Mouse (Mus musculus) retina, postnatal 7 days (tissue): ENCODE data around the gene Cldn10.
"Not testable (repeated sequence)": the region's sequence is repeated elsewhere in the genome, so short reads cannot be mapped to it uniquely, and the experiment has no call there.

ENCODE experiments used
- DNase-seq: peaks from one replicate; pipeline ENCODE4 v3.0.0-alpha.2; 2012; ENCODE audit warnings: low read depth, low spot score

Gene Cldn10

DNA sequence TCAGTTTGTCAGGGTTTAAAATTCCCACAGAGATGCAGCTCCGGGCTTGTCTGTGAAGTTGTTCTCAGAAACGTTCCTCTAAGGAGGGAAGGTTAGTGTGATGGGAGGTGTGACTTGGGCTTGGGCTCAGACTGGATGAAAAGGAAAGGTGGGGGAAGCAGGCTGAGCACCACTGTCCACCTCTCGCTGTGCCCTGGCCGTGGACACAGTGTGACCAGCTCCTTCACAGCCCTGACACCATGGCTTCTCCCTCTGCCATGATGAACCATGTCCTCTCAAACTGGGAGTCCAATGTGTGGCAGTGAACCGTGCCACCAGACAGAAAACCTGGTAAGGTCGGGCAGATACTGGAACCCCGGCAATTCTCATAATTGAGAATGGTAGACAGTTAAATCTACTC is 6.1 kb upstream of the Cldn10 start:
- DNase-seq, result no peak

DNA sequence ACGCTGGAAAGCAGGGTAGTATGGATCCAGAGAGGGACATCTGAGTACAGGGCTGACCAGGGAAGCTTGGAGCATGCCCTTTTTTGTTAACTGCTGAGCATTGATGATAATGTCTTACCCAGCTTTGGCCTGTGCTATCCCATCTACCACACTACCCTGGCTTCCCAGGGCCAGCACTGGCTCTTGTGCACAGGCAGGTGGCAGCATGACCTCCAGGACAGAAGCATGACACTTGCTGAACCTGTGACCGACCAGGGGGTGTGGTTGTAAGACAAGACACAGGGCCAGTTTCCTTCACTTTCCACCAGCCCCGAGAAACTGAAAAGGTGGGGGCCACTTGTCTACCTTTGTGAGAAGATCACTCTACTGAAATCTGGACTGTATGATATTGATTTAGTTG is 5.5 kb upstream of the Cldn10 start:
- DNase-seq, result no peak

DNA sequence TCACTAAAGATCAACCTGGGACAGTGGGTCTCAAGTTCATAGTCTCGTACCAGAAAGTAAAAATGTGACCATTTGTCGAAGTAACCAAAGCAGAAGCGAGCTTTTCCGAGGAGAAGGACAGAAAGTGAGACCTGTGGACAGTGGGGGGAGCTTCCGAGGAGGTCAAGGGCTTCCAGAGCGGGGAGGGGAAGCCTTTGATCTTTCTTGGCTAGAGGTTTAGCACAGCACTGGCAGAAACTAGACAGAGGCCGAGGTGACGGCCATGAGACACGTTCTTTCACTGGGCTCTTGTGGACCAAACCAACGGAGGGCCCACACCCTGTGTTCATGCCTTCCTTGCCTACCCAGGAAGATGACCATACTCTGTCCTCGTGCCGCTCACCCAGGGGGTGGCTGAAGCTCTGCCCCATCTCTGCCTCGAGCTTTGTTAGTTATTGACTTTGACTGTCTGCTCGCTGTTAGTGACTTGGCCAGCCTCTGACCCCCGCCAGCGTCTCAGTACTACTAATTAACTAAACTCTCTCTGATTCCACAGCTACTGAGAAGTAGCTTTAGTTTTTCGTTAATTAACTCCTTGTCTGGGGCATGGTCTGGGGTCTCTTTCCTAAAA is 4.3 kb upstream of the Cldn10 start:
- DNase-seq, result no peak

DNA sequence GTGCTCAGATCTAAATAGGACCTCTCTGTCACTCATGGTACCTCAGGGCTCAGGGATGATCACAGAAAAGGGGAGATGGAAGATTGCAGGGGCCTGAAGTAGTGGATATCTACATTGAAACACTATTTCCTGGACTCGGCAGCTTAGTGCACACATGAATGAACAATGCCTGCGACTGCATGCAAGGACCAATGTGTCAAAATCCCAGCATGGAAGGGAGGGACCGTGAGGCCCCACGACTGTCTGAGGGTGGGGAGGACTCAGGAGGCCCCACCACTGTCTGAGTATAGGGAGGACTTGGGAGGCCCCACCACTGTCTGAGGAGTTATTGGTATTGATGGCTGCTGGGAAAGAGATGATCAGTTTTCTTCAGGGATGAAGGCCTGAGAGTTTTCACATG is 2.5 kb downstream of the Cldn10 start:
- DNase-seq, result no peak

DNA sequence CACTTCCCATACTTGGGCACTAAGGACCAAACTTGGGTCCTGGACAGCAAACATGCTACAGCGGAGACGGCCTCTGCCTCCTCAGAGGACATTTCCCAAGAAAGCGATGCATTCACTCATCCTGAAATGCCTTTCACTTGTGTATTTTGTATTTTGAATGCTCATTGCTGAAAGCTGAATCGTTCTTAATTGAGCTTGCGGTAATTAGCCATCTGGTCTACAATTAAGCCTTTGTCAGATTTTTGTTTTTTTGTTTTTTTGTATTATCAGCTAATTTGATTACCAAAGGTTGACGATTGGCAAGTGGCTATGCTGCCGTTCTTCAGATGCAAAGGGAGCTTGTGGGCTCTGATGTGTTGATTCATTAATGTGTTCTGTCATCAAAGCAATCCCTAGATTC is 5.2 kb downstream of the Cldn10 start:
- DNase-seq, result no peak

DNA sequence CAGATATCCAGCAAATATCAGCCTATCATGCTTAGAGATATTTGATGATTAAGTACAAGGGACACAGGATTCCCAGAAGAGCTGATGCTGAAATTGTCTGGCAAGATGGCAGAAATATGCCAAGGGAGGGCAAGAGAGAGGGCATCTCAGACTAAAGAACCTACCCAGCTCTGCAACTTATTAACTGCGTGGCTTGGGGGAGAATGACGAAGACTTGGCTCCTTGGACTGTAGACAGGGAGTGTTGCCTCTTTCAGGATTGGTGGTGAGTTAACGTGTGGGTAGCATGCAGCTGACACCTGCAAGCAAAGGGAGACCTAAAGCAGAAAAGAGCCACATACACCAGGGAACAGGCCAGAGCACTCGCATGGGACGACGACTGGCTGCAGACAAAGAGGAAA is 5.7 kb downstream of the Cldn10 start:
- DNase-seq, result no peak

DNA sequence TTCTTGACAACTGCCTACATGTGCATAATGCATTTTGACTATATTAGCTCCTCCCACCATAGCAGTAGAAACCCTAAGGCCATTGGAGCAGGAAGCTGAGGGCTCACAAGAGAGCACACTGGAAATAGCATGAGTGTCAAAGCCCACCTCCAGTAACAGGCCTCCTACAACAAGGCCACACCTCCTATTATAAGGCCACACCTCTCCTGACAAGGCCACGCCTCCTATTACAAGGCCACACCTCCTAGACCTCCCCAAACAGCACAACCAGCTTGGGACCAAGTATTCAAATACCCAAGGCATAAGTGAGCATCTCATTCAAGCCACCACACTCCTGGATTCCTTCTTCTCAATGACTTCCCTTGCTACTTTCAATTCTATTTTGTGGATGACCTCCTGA is 6.5 kb downstream of the Cldn10 start:
- no peak for DNase-seq

DNA sequence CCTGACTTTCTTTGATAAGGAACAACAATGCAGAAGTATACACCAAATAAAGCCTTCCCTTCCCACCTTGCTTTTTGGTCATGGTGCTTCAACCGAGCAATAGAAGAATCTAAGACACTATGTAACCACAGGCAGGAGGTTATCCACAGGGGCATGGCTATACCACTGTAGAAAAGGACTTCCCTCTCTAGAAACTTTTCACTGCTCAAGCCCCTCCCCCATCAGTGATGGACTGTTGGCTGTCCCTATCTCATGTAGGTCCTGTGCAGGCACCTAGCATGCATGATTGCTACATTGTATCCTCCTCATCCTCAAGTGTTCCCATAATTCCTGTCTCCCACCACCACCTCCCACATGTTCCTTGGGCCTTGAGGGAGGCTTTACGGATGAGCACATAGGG is 7.2 kb downstream of the Cldn10 start:
- no peak for DNase-seq

DNA sequence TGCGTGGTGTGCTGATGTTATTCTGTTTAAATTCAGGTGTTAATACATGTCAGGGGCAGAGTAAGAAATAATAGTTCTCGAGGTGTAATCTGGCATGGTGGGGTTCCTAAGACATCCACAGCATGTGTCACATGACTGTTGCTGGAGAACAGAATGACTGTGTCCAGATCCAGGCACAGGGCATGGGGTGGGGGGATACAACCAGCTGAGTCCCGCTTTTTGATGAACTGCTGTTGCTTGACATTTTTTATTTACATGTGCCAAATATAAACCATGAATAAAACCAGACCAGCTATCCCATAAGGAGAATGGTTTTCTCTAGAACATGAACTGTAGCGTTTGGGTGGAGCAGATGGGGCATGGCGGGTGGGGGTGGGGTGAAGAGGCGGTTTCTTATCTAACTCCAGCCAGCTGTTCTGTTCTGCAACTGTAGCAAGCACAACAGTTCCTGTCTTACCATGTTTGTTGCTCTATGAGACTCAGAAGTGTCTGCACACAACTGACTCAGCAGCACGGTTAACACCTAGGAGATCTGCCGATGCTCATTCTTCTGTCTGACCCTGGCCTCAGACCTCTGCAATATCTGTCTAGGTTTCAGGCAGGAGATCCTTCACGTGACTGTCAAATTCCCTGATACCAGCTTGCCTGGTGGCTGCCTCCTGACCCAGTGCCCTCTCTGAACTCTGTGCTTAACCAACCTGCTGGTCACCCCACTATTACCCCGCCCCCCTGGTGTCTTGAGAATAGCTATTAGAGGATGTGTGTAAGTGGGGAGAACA is 8.4 kb downstream of the Cldn10 start:
- no peak for DNase-seq

DNA sequence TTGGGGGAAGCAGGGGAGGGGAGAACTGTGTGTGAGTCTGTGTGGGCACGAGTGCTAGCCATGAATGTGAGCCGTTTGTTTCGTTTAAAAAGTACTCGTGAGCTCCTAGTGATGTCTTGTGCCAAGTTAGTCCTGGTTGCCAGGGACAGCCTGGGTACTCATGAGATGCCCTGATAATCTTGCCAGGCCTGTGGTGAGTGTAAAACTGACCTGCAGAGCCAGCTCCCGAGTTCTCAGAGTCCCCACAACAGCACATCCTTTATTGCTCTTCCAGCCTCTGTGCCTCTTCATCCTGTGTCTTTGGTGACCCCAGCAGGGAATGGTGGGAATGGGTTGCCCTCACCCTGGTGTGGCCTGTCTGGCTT is 9.0 kb downstream of the Cldn10 start:
- DNase-seq, result no peak

DNA sequence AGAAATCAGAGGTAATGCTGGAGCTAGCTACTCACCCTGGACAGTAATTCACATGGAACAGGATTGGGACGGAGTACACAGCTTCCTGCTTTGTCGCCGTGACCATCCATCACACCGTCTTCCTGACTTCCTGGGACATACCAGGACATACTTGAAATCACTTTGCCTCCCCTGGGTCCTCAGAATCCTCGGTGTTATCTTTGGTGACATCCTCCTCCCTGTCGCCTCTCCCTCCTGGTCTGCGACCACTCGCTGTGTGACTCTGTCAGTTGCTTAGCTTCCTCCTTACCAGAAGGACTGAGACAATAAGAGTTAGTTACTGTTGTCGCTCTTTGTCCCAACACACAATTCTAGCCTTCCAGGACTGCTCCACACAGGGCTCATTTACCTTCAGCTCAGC is 9.6 kb downstream of the Cldn10 start:
- DNase-seq, result no peak

DNA sequence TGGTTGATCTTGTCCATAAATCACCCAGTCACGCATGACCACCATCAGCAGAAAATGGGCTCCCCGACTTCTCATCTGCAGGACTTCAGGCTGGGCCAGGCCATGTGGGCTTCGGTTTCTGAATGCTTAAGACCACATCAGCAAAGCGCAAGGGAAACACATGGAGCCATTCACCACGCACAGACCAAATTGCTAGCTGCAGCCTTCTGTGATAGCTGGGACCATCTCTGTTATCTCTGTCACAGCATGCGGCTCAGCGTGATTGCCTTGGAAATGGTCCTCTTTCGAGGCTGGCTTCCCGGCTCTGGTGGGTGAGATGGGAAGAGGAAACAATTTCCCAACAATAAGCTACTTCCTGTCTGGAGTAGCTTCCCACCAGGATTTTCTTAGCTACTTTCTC is 12.2 kb downstream of the Cldn10 start:
- no peak for DNase-seq

DNA sequence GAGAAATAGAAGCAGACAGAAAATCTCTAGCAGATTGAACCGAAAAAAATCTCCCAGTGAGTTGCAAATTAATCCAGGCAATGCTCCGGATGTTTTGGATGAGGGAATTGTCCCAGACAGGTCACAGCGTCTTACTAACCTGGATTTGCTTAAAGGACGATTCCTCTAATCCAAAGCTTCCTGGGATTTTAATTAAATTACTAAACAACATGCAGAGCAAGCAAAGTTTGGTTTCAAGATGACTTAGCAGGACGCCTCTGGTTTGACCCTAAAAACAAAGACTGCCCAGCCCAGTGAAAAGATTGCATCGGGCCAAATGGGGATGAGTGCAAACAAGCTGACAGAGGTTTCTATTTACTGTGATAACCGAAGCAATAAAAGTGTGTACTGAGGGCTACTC is 16.2 kb downstream of the Cldn10 start:
- peak; percentile 41 for DNase-seq

DNA sequence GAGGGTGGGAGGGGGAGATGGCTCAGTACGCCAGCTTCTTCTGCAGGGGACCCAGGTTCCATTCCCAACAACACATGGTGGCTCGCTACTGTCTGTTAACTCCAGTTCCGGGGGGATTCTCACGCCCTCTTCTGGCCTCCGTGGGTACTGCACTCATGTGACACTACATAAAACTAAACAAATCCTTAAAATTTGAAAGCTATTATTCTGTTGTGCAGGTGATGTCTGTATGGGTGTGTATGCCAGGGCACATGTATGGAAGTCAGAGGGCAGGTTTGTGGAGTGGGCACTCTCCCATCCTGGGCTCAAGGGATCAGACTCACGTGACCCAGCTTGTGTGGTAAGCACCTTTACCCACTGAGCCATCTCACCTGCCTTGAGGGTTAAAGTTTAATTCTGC is 16.6 kb downstream of the Cldn10 start:
- no peak for DNase-seq

DNA sequence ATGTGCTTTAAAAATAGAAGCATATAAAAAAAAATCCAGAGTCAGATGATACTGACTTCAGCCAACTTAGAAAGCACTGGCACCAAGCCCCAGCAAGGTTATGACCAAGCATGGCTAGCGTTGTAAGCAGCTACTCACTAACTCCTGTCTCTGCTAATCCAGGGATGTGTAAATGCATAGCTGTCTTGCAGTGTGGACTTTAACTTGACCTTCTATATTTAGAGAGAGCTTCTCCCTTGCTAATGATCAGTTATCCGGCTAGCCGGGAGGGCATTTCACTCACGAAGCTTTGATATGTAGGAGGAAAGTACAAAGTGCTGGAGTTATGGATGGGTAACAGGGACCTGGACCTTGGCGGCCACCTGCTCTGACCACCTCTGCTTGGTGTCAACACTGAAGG is 19.9 kb downstream of the Cldn10 start:
- DNase-seq, result no peak

DNA sequence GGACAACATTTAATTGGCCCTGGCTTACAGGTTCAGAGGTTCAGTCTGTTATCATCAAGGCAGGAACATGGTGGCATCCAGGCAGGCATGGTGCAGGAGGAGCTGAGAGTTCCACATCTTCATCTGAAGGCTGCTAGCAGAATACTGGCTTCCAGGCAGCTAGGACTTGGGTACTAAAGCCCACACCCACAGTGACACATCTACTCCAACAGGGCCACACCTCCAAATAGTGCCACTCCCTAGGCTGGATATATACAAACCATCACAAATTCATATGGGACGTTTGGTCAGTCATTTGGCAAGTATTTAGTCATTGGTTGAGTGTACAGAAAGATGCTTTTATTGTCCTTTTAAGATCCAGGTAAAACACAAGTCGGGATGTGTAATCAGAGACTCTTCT is 20.5 kb downstream of the Cldn10 start:
- not testable (repeated sequence) for DNase-seq

DNA sequence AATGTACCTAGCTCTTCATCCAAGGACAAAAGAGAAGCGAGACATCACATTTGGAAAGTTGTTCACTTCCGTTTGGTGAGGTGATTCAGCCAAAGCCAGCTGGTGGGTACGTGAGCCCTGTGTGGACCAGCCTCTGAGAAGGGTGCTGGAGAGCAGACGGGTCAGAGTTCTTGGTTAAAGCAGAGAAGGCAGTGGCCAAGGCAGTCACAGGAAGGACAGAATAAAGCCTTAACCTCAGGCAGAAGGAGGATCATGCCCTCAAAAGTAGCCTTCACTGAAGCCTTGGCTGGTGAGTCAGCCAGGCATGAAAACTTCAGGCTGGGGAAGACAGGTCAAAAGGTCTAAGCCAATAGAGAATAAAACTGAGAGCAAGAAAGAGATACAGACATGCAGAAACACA is 22.0 kb downstream of the Cldn10 start:
- DNase-seq, result no peak

DNA sequence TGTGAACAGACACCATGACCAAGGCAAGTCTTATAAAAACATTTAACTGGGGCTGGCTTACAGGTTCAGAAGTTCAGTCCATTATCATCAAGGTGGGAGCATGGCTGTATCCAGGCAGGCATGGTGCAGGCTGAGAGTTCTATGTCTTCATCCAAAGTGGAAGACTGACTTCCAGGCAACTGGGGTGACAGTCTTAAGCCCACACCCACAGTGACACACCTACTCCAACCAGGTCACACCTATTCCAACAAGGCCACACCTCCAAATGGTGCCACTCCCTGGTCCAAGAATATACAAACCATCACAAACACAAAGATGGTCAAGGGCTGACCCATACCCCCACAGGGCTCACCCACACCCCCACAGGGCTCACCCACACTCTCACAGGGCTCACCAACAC is 23.5 kb downstream of the Cldn10 start:
- not testable (repeated sequence) for DNase-seq

DNA sequence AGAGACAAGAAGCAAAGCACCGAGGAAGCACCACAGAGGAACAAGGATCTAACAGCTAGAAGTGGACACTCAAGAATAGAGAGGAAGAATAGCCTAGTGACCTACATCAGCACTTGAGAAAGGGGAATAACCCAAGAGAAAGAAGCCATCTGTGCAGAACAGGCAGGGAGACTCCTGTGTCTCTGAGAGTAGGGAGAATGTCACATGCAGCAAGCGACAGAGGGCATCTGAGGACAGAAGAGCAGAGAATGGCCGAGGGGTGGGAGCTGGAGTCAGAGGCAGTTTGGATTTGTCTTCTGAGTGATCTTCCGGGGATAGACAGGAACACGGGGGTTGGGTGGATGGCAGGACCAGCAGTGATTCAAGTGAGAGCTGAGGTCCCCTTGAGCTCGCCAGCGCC is 25.4 kb downstream of the Cldn10 start:
- DNase-seq, result no peak

DNA sequence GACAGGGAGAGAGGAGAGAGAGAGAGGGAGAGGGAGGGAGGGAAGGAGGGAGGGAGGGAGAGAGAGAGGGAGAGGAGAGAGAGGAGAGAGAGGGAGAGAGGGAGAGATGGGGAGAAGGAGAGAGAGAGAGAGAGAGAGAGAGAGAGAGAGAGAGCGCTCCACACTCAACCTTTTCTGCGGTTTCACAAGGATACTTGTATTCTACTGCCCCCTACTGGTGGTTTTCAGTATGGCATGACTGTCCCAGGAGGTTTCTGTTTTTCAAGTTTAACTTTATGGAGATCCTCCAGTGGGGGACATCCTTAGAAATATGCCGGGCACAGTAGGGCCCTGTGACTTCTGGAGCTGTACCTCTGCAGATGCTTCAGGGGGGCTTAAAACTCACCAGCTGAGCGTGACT is 28.8 kb downstream of the Cldn10 start:
- DNase-seq, result peak; percentile 46

DNA sequence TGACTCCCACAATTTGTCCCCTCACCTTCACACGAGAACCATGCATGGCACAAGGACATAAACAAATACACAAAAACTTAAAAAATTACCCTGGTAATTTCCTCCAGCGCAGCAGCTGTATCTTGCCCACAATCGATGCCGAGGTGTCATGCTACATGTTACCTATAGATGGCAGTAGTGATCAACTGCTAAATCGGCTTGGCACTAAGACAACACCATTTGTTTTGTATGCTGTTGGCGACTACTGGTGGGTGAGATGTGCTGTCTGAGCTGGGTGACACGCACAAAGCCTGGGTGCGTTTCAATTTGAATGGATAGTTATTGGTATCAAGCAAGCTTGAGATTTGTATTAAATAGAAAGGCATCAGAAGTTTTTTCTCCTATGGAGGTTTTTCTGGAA is 32.4 kb downstream of the Cldn10 start:
- DNase-seq, result peak; percentile 44

DNA sequence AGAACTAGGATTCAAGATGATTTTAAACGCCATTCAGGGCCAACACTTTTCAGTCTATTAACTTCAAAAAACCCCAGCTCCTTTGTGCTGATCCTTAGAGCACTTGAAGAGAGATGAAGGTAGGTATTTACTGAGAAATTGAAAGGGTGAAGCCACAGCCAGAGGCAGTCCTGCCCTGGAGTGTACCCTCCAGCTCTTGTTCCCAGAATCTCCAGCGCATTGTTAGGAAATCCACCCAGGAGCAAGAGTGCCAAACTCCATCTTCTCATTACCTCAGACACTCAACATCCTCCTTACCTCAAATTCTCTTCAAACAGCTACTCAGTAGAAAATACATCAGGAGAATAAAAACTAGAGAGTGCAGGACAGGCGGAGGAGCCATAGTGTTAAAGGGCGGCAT is 35.1 kb downstream of the Cldn10 start:
- no peak for DNase-seq

DNA sequence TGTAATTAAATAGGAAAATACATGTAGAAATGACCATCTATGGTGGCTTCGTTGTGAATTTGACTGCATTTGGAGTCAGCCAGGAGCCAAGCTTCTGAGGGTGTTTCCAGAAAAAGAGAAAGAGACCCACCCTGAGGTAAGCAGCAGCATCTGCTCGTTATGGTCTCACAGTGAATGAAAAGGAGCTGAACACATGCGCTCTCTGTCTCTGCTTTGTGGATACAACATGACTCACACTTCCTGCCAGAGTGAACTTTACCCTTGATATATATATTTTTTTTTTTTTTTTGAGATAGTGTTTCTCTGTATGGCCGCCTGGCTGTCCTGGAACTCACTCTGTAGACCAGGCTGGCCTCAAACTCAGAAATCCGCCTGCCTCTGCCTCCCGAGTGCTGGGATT is 35.6 kb downstream of the Cldn10 start:
- DNase-seq, result no peak

DNA sequence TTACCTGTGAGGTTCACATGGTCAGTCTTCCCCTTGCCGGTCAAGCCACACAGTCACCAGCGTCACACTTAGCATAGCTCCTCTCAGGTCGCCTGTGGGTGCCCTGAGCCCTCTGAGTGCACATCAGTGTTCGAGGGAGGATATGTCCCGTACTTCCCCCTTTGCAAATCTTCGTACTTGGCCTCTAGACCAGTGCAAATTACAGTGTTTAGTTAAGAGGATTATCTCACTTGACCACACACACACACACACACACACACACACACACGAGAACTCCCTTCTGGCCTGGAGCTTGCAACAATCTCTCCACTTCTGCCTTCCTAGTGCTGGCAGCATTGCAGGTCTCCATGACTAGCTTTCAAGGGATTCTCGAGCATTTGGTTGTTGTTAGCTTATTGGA is 38.6 kb downstream of the Cldn10 start:
- DNase-seq, result no peak
